Mouse (Mus musculus): ENCODE results near the gene Dock4.

Dock4 gene

GRCm38 (mm10) chr12:40568971-40569968 lies 123.5 kb downstream of the Dock4 start:
- DNase-seq = no peak

- no peak for DNase-seq
Measured at GRCm38 (mm10) chr12:40570250-40570649, 124.5 kb downstream of the Dock4 start.

GRCm38 (mm10) chr12:40574051-40574450 lies 128.3 kb downstream of the Dock4 start:
- no peak for DNase-seq

GRCm38 (mm10) chr12:40576749-40577148 lies 131.0 kb downstream of the Dock4 start:
- no peak for DNase-seq

- DNase-seq = no peak
Measured at GRCm38 (mm10) chr12:40580351-40580750, 134.6 kb downstream of the Dock4 start.

GRCm38 (mm10) chr12:40581037-40581436 lies 135.3 kb downstream of the Dock4 start:
- DNase-seq = no peak

GRCm38 (mm10) chr12:40582059-40582458 lies 136.3 kb downstream of the Dock4 start:
- DNase-seq = no peak

GRCm38 (mm10) chr12:40584526-40585289 lies 139.0 kb downstream of the Dock4 start:
- DNase-seq = no peak

- DNase-seq = no peak
Measured at GRCm38 (mm10) chr12:40585456-40586141, 139.8 kb downstream of the Dock4 start.

GRCm38 (mm10) chr12:40594161-40594560 lies 148.4 kb downstream of the Dock4 start:
- DNase-seq = no peak

- DNase-seq = no peak
Measured at GRCm38 (mm10) chr12:40595440-40595839, 149.7 kb downstream of the Dock4 start.

GRCm38 (mm10) chr12:40596020-40596419 lies 150.3 kb downstream of the Dock4 start:
- no peak for DNase-seq

GRCm38 (mm10) chr12:40596441-40596840 lies 150.7 kb downstream of the Dock4 start:
- no peak for DNase-seq

- DNase-seq = no peak
Measured at GRCm38 (mm10) chr12:40599952-40600351, 154.2 kb downstream of the Dock4 start.

GRCm38 (mm10) chr12:40605565-40605964 lies 159.8 kb downstream of the Dock4 start:
- DNase-seq = no peak

- DNase-seq = no peak
Measured at GRCm38 (mm10) chr12:40622926-40623325, 177.2 kb downstream of the Dock4 start.

- DNase-seq = no peak
Measured at GRCm38 (mm10) chr12:40626521-40626920, 180.8 kb downstream of the Dock4 start.

GRCm38 (mm10) chr12:40633242-40633641 lies 187.5 kb downstream of the Dock4 start:
- no peak for DNase-seq

- no peak for DNase-seq
Measured at GRCm38 (mm10) chr12:40634169-40634568, 188.4 kb downstream of the Dock4 start.

GRCm38 (mm10) chr12:40635991-40636390 lies 190.2 kb downstream of the Dock4 start:
- no peak for DNase-seq

GRCm38 (mm10) chr12:40637427-40637826 lies 191.7 kb downstream of the Dock4 start:
- no peak for DNase-seq

GRCm38 (mm10) chr12:40645869-40646268 lies 200.1 kb downstream of the Dock4 start:
- no peak for DNase-seq

- no peak for DNase-seq
Measured at GRCm38 (mm10) chr12:40654312-40654711, 208.6 kb downstream of the Dock4 start.
